Mouse (Mus musculus): ENCODE results near the gene Gm8068.
"Not testable (repeated sequence)": the region's sequence is repeated elsewhere in the genome, so short reads cannot be mapped to it uniquely, and the experiment has no call there.

GRCm38 (mm10) chr14:41717180-41717579, 15.5 kb upstream of the Gm8068 start:
- TF ChIP-seq CTCF (IDR thresholded peaks at IDR 0.05; ENCODE audit: low read depth, low read length); POLR2A (IDR thresholded peaks at IDR 0.05; ENCODE audit: borderline replicate concordance, low read depth, low read length): not testable (repeated sequence)
